Mouse (Mus musculus): ENCODE measurements at regions not wholly inside any gene's neighbourhood (a gene's known extent, or its start where the extent isn't known, plus 50 kb on each side); places are given as distances from the start of the nearest gene placed in this dataset.

DNA sequence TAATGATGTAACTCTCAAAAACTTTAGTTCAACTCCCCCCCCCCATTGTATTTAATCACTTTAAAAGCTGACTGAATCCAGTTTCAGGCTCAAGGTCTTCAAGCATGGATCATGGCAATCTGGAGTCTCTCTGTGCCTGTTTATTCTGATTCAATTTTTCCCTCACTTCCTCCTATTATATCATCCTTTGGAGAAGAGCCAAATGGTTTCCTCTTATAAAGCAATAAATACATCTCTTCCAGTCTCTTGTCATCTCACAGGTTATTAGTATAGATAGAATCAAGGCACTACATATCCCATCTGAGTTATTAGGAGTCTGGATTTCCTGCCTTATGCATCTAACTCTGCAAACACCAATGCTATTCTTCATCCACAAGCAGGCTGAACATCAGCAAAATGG, 530.2 kb upstream of the Pdcd1 start:
- DNase-seq, result no peak

DNA sequence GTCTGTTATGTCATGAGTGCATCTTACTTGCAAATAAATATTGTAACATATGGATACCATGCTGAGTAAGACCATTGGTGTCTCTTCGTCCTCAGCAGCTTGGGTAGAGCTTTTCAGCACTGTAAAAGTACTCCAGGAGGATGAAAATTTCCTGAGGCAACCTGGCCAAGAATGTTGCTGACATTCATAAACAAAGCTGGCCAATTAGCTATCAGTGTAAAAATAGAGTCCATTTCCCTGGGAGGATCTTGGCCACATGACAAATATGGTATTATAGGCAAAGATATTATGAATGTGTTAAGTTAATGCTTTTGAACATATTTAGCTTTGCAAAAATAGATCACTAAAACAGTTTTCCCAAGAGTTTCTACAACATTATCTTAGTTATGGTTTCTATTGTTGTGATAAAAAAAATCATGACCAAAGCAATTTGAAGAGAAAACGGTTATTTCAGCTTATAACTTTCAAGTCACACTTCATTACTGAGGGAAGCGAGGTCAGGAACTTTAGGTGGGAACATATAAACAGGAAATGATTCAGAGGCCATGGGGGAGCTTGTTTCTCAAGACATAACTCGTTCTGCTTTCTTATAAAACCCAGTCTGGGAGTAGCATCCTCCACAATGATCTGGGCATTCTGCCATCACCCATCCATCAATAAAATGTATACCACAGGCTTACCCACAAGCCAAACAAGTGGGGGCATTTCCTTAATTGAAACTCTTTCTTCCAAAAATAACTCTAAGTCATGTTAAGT, 529.5 kb upstream of the Pdcd1 start:
- DNase-seq, result peak; percentile 23

DNA sequence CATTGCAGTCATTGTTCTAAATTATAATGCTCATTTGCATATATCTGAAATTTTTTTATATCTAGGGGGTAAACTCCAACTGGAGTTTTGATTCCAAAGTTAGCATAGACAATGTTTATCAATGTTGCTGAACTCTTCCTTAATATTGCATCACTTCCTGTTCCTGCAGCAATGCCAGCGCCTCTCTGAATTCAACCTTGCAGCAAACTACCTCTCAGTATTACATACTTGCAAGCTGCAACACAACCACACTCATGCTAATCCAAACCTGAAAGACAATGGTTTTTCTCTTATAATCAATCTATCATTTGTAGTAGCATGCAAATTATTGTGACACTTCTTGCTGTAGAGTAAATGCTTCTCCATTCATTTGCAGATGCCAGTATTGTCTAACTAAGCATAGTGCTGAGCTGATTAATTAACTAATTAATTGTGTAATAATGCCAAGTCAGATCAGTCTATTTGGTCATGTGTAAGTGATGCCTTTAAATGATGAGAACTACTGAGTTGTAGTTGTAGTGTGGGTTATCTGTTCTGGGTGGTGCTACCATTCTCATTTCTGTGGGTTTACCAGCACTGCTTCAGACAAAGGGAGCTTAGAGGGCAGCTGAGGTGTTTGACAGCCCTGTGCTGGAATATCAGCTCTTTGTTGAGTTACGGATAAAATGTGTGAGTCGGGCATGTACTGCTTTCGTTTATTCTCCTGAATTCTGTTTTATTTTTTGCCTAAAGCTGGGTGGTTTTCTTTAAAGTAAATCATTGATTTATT, 480.6 kb upstream of the Pdcd1 start:
- DNase-seq, result no peak

DNA sequence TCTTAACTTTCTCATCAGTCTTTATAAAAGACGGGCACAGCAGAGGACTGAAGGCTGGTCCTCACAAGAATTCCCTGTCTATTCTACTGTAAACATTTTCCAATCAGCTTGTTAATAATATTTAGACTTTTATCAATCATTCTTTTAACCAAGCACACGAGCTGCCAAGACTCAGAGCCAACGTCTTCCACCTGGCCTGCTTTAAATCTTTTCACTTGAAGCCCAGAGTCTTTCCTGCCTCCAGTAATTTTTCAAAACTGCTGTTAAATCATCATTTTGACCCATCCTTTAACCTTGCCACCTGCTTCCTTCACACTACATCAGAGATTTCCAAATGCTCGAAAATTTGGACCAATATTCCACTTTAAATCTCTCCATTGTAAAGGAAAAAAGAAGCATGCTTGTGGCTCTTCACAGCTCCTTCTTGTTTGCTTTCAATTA, 451.7 kb upstream of the Pdcd1 start:
- DNase-seq, result no peak

DNA sequence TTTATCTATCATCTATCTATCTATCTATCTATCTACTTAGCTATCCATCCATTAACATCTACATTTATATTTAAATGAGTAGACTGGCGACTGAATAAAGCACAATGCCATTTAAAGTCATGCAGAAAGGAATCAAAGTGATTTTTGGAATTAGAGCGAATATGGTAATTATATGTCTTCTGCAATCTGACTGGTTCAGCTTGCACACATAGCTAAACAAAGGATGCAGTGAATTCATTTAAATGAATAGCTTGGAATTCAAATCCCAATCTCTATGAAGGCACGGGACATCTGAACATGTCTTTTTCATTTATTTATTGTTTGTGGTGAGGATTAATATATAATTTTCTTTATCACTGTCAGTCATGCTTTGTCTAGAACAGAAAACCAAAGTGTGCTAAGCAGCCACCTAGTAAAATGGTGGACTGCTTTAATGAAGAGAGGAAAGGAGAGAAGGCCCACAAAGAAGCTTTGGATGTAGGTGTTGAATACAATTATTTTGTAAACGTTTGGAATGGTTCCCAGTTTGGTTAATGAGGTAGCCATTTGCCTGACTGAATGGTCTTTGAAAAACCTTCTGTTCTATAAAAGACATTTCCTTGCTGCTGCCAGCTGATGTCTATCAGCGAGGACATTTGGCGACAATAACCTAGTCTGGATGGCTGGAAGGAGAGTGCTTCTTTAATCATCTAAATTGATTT, 451.2 kb upstream of the Pdcd1 start:
- DNase-seq, result no peak

DNA sequence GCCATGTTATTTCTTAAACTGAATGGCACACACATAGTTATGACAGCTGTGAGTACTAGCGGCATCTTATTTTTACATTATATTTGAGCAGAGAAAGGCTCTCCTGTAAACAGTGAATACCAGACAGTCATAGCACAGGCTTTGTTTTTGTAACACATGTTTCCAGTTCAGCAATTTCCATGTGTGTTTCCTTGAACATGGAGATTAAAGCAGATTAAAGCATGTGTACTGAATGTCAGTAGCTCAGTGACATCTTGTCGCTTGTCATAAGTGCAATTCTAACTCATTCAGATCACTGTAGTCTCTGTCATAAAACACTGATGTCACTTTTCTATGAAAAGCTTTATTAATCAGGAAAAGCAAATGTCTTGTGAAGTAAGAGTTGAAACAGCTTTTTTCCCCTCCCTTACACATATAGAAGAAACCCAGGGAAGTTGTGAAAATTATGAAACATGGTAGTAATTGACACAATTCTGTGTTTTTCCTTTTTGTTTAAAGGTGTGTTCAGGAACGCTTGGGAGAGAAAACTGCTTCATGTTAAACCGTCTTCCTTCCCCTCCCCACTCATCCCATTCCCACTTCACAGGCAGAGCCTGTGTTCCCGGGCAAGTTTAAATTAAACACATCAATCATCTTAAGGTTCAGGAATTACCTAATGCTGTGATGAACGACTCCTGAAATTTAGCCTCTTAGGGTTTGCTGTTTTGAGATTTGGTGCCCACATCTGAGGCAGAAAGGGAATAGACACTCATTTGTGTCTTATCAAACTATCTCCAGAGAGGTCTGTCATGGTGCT, 449.9 kb upstream of the Pdcd1 start:
- no peak for DNase-seq

DNA sequence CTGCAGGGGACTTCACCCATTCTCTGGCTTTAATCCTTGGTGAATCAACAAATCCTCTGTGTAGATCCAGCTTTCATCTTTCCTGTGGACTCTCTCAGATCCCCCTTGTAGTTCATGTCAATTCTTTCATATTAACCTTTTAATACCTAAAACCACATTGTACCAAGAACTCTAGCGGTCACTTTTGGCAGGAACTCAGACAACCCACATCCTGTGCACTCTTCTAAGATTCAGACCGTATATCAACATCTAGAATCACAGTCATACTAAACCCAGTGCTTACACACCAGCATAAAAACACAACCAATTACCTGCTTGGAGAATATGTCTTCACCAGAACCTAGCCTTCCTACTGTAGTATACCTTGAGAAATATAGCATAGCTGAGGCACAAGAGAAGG, 444.6 kb upstream of the Pdcd1 start:
- DNase-seq, result no peak

DNA sequence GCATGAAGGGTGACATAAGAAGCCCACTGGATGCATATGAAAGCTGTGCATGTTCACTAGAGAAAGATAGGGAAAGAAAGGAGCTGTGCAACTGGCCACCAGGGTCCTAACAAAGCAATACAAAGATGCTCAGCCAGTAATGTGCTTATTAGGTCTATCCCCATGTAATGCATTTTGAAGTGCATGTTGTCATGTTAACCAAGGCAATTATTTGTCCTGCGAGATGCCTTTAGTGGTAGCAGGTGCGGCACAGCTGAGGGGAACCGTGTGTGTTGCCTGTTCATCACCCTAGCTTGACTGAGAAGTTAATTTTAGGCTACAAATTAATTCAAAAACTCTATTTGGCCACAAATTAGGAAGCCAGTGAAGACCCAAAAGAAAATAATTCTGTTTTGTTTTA, 444.0 kb upstream of the Pdcd1 start:
- DNase-seq, result no peak

DNA sequence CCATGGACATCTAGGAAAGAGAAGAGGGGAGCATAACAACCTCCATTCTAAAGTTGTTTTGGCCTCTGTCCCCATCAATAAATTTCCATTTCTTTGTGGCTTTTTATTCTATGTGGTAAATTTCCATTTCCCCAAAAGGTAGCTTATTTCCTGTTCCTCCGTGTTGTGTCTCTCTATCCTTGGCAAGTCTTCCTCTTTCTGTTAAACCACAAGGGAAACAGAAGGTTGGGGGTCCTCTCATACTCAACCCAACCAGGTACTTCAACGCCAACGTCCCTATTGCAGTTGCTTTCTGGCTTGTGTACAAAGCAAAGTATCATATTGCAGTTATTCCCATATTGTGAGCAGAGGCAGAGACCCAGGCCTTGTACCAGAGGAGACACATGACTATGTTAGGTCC, 434.7 kb upstream of the Pdcd1 start:
- no peak for DNase-seq

DNA sequence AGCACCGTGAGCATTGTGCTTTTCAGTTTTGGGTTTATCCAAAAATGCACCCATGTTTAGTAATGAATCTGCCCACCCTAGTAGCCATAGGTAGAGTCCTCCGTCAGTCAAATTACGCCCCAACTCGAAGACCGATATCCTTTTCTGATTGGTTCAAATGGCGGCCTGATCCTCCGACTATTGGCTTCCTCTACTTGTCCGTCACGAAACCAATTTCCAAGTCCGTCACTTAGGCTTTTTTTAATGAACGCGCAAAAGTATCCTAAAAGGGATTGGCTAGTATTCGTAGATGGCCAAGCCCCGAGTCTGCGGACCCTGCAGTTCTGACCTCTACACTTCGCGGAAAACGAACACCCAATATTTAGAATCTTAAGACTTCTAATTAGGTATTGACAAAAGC, 417.5 kb upstream of the Pdcd1 start:
- peak; percentile 45 for DNase-seq

DNA sequence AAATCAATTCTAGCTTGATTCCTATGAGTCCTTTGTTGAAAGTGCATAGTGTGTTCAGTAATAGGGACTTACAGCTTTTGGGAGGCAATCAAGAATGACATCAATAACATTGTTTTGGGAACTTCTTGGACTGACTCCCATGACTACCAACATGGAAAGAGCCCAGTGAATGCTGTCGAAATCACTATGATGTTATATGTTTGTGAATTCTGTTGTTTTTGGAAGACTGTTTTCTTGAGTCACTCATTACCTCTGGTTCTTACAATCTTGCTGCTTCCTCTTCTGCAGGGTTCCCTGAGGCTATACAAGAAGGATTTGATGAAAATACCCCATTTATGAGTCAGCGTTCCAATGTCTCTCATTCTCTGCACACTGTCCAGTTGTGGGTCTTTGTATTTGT, 371.4 kb upstream of the Pdcd1 start:
- DNase-seq, result no peak

DNA sequence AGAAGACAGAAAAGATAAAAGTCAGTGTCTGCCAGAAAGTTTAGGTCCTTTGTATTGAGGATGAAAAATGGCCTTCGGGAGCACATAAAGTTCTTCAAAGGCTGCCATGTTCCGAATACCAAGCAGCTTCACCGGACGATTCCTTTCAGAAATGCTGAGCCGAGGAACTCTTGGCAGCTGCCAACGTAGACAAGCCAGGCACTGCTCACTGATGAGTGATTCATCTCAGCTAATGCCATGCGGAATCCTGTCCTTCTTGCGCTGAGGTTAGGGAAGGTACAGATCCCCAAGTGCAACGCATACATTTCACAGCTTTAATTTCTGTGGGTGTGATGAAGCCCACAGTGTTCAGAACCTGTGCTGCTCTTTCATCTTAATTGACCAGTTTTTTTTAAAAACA, 360.7 kb upstream of the Pdcd1 start:
- peak; percentile 3 for DNase-seq

DNA sequence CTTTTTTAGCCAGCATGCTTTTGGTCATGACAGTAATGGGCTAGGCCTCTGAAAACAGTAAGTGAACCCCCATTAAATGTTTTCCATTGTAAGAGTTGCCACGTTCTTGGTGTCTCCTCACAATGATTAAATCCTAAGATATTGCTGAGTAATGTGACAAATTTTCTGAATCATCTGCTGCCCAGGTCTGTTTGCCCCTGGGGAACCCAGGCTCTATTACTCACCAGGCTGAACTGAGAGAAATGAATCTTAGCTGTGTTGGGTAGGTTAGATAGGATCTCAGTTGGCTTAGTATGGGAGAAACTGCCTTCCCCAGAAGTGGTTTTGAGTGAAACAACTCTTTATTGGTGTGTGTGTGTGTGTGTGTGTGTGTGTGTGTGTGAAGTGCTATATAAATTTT, 314.3 kb upstream of the Pdcd1 start:
- DNase-seq, result no peak

DNA sequence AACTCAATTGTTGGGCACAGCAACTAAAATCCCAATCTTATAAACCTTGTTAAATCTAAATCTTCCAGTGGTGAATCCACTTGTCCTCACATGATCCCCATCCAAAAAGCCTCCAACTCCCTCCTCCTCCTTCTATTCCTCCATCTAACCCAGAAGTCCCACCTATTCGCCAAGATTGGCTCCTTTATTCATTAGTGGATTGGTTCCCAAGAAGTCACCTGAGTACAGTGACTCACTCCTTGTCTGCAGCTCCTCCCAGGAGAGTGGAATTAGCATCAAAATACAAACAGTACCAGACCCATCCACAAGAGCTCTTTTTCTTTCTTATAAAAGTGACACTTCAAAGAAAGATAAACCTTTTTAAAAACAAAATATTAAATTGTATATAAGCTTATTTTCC, 304.6 kb upstream of the Pdcd1 start:
- DNase-seq, result no peak

DNA sequence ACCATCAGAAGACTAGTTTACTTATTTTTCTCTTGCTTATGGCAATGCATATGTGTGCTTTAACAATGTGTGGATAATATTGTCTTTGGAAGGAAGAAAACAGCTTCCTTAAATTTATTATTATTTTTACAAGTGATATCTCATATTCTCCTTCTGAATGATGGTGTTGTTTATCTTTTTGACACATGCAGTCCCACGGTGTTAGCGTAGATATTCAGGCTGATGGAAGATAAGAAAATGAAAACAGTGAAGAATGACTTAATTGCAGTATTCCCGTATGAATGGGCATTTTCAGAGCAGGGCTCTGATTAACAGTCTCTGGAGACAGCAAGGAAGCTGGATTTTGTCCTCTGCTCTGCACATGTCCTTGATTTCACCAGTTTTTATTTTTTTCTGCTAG, 303.5 kb upstream of the Pdcd1 start:
- no peak for DNase-seq

DNA sequence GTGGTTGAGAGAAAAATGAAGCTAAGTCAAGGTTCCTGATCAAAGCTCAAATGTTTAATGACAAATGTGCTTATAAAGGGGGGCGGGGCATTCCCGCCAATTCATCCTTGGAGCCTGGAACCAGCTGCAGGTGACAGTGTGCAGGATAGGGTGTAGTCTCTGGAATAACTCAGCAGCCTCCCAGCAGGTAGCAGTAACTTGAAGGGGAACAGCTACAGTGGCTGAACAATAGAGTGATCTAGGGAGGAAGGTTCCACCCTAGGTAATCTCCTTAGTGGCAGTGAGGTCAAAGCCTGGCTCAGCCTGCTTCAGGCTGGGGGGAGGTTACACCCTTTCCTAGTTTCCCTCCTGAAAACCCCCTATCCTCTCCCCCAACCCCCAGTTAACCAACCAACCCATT, 290.2 kb upstream of the Pdcd1 start:
- DNase-seq, result no peak

DNA sequence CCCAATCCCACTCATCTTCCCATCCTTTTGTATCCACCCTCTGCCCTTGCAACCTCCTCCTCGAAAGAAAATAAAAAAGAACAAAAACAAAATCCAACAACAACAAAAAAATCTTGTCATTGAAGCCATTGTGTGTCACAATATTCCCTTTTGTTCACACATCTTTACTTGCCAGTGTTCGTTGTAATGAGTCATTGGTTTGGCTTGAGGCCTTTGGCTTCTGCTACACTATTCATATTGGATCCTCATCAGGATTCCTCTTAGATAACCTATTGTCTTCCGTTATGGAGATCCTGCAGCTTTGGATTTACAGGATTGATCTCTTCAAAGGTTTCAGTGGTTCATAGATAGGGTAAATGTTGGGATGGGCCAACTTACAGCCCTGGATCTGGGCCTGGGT, 288.9 kb upstream of the Pdcd1 start:
- no peak for DNase-seq

DNA sequence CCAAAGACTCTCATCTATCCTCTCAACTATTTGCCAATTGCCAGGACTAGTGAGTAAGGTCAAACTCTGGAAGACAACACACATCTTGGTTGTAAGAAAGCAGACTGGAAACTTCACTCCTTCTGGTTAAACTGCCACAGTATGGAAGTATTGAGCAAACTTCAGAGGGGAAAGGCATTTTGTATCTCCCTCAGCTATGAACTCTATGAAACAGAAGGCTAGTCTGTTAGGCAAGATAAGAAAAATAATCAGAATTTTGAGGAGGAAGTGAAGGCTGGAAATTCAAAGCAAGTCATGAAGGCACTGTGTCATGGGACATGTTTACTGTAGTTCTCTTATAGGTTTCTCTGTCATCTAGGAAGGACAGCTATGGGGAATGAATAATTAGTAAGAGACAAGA, 265.7 kb upstream of the Pdcd1 start:
- no peak for DNase-seq

DNA sequence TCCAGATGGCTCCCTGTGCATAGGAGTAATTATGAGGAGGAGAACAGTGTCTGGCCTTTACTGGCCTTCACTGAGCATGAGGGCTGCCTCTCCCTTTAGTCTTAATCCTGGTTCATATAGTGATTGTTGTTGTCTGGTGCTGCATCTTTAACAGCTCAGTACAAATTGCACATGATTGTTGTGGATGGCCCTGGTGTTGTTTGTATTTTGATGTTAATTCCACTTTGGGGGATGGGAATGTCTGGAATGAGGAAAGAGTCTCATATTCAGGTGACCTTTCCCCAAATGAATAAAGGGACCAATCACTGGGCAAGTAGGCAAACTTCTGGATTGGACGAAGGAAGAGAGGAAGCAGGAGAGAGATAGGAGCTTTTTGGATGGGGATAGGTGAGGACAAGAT, 246.0 kb upstream of the Pdcd1 start:
- DNase-seq, result no peak

DNA sequence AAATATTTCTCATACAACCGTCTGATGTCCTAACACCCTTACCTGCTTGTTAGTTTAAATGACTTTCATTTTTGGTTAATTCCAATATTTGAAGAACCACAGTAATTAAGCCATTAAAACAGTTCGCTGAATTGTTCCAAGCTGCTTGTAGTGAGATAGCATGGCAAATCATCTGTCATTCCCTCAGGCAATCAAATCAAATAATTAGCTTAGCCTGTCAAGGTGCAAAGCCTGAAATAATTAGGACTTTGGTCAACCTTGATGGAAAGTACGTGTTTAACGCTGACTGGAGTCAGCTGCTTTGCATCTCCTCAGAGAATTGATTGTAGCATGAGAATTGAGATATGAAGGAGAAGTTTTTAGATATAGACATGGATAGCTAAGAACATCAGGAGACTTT, 220.2 kb upstream of the Pdcd1 start:
- no peak for DNase-seq

DNA sequence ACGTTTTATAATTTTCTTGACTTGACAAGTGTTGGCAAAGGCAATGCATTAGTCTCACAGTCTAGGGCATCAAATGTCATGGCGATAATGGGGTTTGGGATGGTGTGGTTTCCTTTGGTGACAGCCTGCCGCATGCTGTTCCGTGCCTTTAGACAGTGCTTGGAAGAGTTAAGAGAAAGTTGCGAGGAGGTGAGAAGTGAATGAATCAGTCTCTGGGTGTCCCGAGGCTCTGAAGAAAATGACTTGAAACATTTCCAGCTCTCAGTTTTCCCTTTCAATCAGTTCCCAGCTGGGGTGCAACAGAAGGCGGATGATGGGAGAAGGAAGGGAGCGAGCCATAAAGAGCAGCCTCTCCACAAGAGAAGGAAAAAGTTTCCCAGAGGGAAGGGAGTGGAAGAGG, 211.0 kb upstream of the Pdcd1 start:
- no peak for DNase-seq

DNA sequence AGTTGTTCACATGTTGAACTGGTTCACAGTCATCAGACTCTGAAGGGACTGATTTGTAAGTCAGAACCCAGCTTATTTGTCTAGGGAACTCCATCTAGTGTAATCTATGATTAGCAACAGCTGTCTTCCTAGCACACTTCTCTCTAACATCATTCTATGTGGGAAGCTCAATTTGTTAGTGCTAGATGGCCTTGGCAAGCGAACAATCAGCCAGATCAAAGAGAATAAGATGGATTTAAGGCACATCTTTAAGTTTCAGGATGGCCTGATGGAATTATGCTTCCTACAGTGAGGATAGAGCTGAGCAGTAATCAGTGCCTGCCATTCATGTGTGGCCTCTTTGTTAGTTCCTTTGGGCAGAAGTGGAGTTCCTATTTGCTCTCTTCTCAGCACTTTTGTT, 183.1 kb upstream of the Pdcd1 start:
- no peak for DNase-seq

DNA sequence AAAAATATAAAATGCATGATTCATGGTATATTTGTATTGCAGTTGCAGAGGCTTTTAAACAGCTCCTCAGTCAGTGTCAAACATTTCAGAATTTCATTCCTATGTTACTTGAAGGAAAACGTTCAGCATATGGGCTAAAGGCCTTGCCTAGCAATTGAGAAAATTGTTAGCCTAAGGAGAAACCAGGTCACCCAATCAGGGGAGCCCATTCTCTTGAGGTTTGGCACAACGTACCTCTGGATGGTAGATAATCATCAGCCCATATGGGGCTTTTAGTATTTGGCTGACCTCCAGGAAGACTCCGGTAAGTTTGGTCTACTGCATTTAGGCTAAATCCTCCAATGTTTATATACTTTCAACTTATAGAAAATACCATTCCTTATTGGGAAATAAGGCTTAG, 168.7 kb upstream of the Pdcd1 start:
- DNase-seq, result no peak
